Mouse (Mus musculus) spleen, adult 12 weeks (tissue): ENCODE results near the gene Evpl.
A peak's percentile ranks its signal among the peaks of the same experiment; 100 is the strongest.
"Not testable (repeated sequence)": the region's sequence is repeated elsewhere in the genome, so short reads cannot be mapped to it uniquely, and the experiment has no call there.

Experiments
- DNase-seq: peaks from one replicate; pipeline ENCODE4 v3.0.0; 2022; ENCODE audit warnings: low spot score

Evpl gene

GRCm38 (mm10) chr11:116237742-116238395 is at the start of gene Evpl:
Evpl (minus strand) TSS chr11:116238077.
- peak; percentile 29 for DNase-seq

- DNase-seq: no peak
Observed at GRCm38 (mm10) chr11:116287351-116287750, 49.5 kb upstream of the Evpl start.

- DNase-seq: no peak
Observed at GRCm38 (mm10) chr11:116285770-116286191, 47.9 kb upstream of the Evpl start.

DNA sequence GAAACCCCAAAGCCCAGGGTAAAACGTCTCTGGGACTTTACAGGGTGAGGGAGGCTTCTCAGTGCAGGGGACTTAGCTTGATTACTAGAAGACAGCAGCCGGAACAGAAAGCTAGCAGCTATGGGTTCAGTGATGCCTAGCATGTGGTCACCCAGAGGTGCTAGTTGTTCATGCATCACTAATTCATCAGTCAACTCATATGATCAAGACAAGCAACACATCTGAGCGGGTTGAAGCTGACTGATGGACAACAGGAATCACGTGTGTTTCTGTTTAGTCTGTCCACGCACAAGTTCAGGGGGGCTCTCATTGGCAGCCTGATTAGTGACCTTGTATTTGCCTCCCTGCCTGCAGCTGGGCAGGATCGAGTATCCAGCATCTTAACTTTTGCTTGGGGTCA is 46.1 kb upstream of the Evpl start:
- no peak for DNase-seq

GRCm38 (mm10) chr11:116282912-116283521 is 45.1 kb upstream of the Evpl start:
- DNase-seq: no peak

- DNase-seq: no peak
Observed at GRCm38 (mm10) chr11:116282089-116282488, 44.2 kb upstream of the Evpl start.

GRCm38 (mm10) chr11:116281671-116282070 is 43.8 kb upstream of the Evpl start:
- no peak for DNase-seq

DNA sequence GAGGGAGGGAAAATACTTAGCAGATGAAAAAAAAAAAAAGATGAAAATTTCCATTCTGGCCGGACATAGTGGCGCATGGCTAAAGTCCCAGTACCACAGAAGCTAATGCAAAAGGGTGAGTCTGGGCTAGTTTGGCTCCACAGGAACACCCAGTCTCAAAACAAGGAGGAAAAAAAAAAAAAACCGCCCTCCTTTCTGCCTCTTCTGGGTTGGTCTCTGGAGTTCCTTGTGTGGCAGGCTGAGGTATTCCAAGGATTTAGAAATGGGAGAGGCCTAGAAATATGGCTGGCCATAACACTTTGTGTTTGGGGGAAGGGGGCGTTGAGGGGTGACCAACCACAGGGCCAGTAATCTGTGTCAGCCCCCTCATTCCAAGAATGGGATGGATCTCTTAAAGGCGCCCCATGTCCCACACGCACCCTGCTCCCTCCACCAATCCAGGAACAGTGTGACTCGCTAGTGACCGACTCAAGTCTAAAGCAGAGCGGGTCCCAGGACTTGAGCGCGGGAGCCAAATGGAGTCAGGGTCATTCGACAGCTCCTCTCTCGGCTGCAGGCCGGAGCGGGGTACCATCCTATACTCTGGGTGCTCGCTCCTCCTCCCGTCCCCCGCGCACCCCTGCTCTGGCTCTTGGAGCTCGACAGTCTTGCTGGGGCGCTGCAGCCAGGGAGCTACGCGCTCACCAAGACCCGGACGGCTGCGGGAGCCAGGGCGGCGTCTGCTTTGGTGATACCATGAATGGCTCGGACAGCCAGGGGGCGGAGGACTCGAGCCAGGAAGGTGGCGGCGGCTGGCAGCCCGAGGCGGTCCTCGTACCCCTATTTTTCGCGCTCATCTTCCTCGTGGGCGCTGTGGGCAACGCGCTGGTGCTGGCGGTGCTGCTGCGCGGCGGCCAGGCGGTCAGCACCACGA is 43.1 kb upstream of the Evpl start, which contains the start of gene Galr2:
Galr2 (plus strand) TSS at position 189 of the 913 bp plus-strand sequence.
- DNase-seq: no peak

DNA sequence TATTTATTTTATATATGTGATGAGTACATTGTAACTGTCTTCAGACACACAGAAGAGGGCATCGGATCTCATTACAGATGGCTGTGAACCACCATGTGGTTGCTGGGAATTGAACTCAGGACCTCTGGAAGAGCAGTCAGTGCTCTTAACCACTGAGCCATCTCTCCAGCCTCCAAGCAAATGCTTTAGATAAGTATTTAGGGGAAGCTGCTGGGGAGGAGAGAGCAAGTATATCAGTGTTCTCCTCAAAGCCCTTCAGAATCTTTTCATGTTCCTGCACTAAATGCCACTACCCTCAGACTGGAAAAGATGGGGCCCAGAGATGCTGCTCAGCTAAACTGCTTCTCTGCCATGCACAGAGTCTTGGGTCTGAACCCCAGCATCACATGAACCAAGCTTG is 39.3 kb upstream of the Evpl start:
- DNase-seq: not testable (repeated sequence)

DNA sequence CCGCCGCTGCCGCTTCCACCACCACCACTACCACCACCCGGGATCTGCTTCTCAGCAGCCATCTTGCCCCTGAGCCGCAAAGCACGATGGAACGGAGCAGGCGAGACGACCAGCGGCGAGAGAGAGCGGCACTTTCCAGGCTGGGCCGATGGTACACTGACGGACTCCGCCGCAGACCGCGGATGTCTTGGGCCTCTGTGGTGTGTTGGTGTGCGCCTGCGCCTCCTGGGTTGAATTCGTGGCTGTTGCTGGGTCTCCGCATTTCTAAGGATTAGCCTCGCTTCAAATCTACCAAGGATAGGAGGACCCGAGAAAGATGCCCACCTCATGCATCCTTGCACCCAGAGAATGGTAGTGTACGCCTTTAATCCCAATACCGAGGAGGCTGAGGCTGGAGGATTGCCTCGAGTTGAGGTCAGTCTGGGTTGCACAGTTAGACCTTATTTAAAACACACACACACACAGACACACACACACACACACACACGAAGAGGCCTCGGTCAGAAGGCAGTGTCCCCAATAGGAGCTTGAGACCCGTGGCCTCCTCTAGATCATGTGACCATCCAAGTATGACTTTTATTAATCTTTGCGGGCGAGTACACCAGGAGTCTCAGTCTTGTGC is 36.3 kb upstream of the Evpl start, which contains the start of gene Srp68:
Srp68 (minus strand) TSS at position 173 of the 622 bp plus-strand sequence.
- peak; percentile 76 for DNase-seq

GRCm38 (mm10) chr11:116273469-116274044 is 35.7 kb upstream of the Evpl start:
- no peak for DNase-seq

- DNase-seq: no peak
Observed at GRCm38 (mm10) chr11:116272589-116273468, 35.0 kb upstream of the Evpl start.

DNA sequence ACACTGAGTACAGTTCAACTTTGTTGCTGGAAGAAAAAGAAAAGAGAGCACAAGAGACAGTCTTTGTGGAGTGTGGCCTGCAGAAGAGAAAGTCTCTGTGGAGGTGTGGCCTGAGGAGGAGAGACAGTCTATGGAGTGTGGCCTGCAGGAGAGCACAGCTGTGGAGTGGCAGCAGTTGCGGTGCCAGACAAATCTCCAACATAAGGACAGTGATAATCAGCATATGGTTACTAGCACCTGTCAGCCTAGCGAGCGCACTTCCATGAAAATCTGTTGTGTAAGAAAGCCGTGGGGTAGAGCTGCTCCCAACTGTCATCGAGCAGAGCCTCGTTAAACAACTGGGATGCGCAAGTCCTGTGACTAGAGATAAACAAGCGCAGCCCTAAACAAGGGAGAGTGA is 31.7 kb upstream of the Evpl start:
- no peak for DNase-seq

GRCm38 (mm10) chr11:116268313-116268712 is 30.4 kb upstream of the Evpl start:
- no peak for DNase-seq

GRCm38 (mm10) chr11:116267637-116268036 is 29.8 kb upstream of the Evpl start:
- no peak for DNase-seq

GRCm38 (mm10) chr11:116265850-116266249 is 28.0 kb upstream of the Evpl start:
- DNase-seq: no peak

- no peak for DNase-seq
Observed at GRCm38 (mm10) chr11:116265352-116265751, 27.5 kb upstream of the Evpl start.

GRCm38 (mm10) chr11:116260259-116260658 is 22.4 kb upstream of the Evpl start:
- no peak for DNase-seq

DNA sequence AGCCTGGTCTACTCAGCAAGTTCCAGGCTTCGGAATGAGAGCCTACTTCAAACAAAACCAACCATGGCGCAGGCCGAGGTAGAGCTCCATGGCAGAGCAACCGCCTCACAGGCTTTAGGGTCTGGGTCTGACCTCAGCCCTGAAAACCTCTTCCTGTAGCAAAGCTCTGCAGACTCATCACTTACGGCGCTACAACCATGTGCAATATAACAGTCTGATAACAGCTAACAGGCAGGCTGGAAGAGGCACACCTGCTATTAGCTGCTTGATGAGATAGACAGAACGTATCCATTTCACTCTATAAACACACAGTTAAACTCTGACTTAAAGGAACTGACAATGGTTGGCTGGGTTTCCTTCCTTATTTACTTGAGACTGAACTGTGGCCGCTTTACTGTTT is 21.6 kb upstream of the Evpl start:
- DNase-seq: no peak

- no peak for DNase-seq
Observed at GRCm38 (mm10) chr11:116255982-116256675, 18.3 kb upstream of the Evpl start.
